Mouse (Mus musculus): ENCODE data around the gene Gata5.

DNA sequence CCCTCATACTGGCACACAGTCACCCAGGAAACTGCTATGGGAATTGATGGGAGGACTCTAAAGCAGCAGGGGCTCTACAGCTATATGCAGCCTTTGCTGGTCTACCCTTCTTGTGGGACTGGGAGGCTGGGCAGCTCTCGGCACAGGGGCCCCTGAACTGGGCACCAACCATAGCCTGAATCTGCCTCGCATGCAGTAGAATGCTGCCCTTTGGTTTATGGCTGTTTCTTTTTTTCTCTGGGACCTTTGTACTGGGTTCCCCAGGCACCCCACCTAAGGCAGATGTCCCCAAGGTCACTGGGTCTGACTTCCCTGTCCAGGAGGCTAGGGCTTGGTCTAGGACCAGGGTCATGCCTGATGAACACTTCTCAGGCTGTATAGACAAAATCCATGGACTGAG is 20.2 kb downstream of the Gata5 start:
- no peak for TF ChIP-seq CTCF (IDR thresholded peaks at IDR 0.05; ENCODE audit: extremely low read depth, insufficient read depth, insufficient read length, insufficient replicate concordance)
- TF ChIP-seq POLR2A (IDR thresholded peaks at IDR 0.05; ENCODE audit: low read depth, low read length), result no peak
